Mouse (Mus musculus) limb, embryonic 11.5 days (tissue): ENCODE measurements around the gene Slc47a1. TPM values are rescaled to one million over a fixed set of nuclear protein-coding genes. Genes with fewer than 3 reads are reported as not detected.

Experiments used
- ATAC-seq: fragments of 200-750 bp; cut with Nextera tagmentation; 2 replicates; pipeline ENCODE4 v1.8.0; 2017; ENCODE audit warnings: low read depth; ENCODE audit not compliant: insufficient number of reproducible peaks, low FRiP score, low TSS enrichment
- DNase-seq: peaks from one replicate; pipeline ENCODE4 v3.0.0-alpha.2; 2015; ENCODE audit warnings: low spot score
- H3K27ac ChIP-seq: fragments of 300-500 bp; sonication (generic); replicated peaks from 2 replicates; pipeline ENCODE4 v1.5.1; 2014; ENCODE audit warnings: low read depth, mild to moderate bottlenecking, low read length
- H3K27me3 ChIP-seq: fragments of 300-500 bp; sonication (generic); 2 replicates; pipeline ENCODE4 v1.6.1; 2014; ENCODE audit warnings: mild to moderate bottlenecking, low read length, mixed read lengths; ENCODE audit not compliant: control insufficient read depth, insufficient read depth
- H3K36me3 ChIP-seq: fragments of 300-500 bp; sonication (generic); 2 replicates; pipeline ENCODE4 v1.6.1; 2014; ENCODE audit warnings: mild to moderate bottlenecking, low read length, moderate library complexity, mixed read lengths; ENCODE audit not compliant: control insufficient read depth, insufficient read depth
- H3K4me1 ChIP-seq: fragments of 300-500 bp; sonication (generic); 2 replicates; pipeline ENCODE4 v1.6.1; 2014; ENCODE audit warnings: low read length, mixed read lengths; ENCODE audit not compliant: control insufficient read depth, insufficient read depth
- H3K4me2 ChIP-seq: fragments of 300-500 bp; sonication (generic); 2 replicates; pipeline ENCODE4 v1.6.1; 2014; ENCODE audit warnings: low read depth, mild to moderate bottlenecking, moderate library complexity; ENCODE audit not compliant: severe bottlenecking
- H3K4me3 ChIP-seq: fragments of 300-500 bp; sonication (generic); 2 replicates; pipeline ENCODE4 v1.5.1; 2014; ENCODE audit warnings: low read depth, low read length
- H3K9ac ChIP-seq: fragments of 300-500 bp; sonication (generic); 2 replicates; pipeline ENCODE4 v1.6.1; 2014; ENCODE audit warnings: mild to moderate bottlenecking, low read length
- H3K9me3 ChIP-seq: fragments of 300-500 bp; sonication (generic); 2 replicates; pipeline ENCODE4 v1.6.1; 2016; ENCODE audit warnings: low read length; ENCODE audit not compliant: control insufficient read depth
- WGBS: fragments of 180-500 bp; shearing (Covaris S2); extraction: QIAGEN DNeasy Blood & Tissue Kit; methylation state at CpG from one replicate; pipeline ENCODE4 v1.1.7; 2014; 5-methylcytosine and 5-hydroxymethylcytosine counted together
- polyA plus RNA-seq: library from polyadenylated mRNA; unstranded; fragments of >200 nt; fragmentation: Nextera tagmentation; extraction: Ambion mirVana; gene quantifications from 2 replicates; pipeline ENCODE4 v1.2.1, GENCODE M21; 2014

The Slc47a1 gene
- polyA plus RNA-seq, 1 experiment from 2014 or later: 0.05 TPM

- ATAC-seq: no peak
- Histone ChIP-seq H3K27ac (no peak overlapping the region), H3K27me3 (no peaks in the 10 kb centered on the region), H3K4me3 (no peak overlapping the region), H3K4me1 (no peaks in the 10 kb centered on the region), H3K9ac (no peak overlapping the region), H3K9me3 (no peaks in the 10 kb centered on the region), H3K4me2 (no peak overlapping the region), H3K36me3 (no peaks in the 10 kb centered on the region)
- whole genome bisulfite sequencing: 66% methylated on average over 3 of the region's 3 CpGs
- DNase-seq: no peak
Measured at GRCm38 (mm10) chr11:61365938-61366337, 12.2 kb downstream of the Slc47a1 start.

GRCm38 (mm10) chr11:61364096-61364495 lies 14.0 kb downstream of the Slc47a1 start:
- Histone ChIP-seq H3K36me3 (no peaks in the 10 kb centered on the region), H3K27ac (no peak overlapping the region), H3K4me1 (no peaks in the 10 kb centered on the region), H3K4me3 (no peak overlapping the region), H3K4me2 (no peak overlapping the region), H3K27me3 (no peaks in the 10 kb centered on the region), H3K9me3 (no peaks in the 10 kb centered on the region), H3K9ac (no peak overlapping the region)
- WGBS: 79% methylated on average over 6 of the region's 6 CpGs
- DNase-seq: no peak
- no peak for ATAC-seq

- WGBS: 93% methylated on average over 11 of the region's 11 CpGs
- H3K4me3 ChIP-seq: no peak overlapping the region
- no peak overlapping the region for H3K27ac ChIP-seq
Measured at GRCm38 (mm10) chr11:61361515-61362190, 16.5 kb downstream of the Slc47a1 start.

GRCm38 (mm10) chr11:61356600-61356999 lies 21.5 kb downstream of the Slc47a1 start:
- WGBS: 78% methylated on average over 9 of the region's 9 CpGs
- H3K36me3 ChIP-seq: no peaks in the 10 kb centered on the region
- no peak overlapping the region for H3K4me3 ChIP-seq
- H3K9ac ChIP-seq: no peak overlapping the region
- H3K4me1 ChIP-seq: no peaks in the 10 kb centered on the region
- ATAC-seq (no peak), DNase-seq (no peak)
- no peaks in the 10 kb centered on the region for H3K9me3 ChIP-seq
- H3K27me3 ChIP-seq: no peaks in the 10 kb centered on the region
- H3K27ac ChIP-seq: no peak overlapping the region
- no peak overlapping the region for H3K4me2 ChIP-seq

More at GRCm38 (mm10) chr11:61361515-61362190, 16.5 kb downstream of the Slc47a1 start:
- DNase-seq (no peak), ATAC-seq (no peak)
- no peaks in the 10 kb centered on the region for H3K4me1 ChIP-seq
- no peaks in the 10 kb centered on the region for H3K36me3 ChIP-seq
- H3K4me2 ChIP-seq: no peak overlapping the region
- no peak overlapping the region for H3K9ac ChIP-seq
- H3K9me3 ChIP-seq: no peaks in the 10 kb centered on the region
- H3K27me3 ChIP-seq: no peaks in the 10 kb centered on the region

GRCm38 (mm10) chr11:61356111-61356510 lies 22.0 kb downstream of the Slc47a1 start:
- Histone ChIP-seq H3K27ac (no peak overlapping the region), H3K9ac (no peak overlapping the region), H3K9me3 (no peaks in the 10 kb centered on the region), H3K4me2 (no peak overlapping the region), H3K4me3 (no peak overlapping the region), H3K27me3 (no peaks in the 10 kb centered on the region), H3K36me3 (no peaks in the 10 kb centered on the region), H3K4me1 (no peaks in the 10 kb centered on the region)
- ATAC-seq (no peak), DNase-seq (no peak)
- WGBS: 80% methylated on average over 6 of the region's 6 CpGs

GRCm38 (mm10) chr11:61355351-61355750 lies 22.8 kb downstream of the Slc47a1 start:
- ATAC-seq (no peak), DNase-seq (no peak)
- no peak overlapping the region for H3K4me3 ChIP-seq
- no peak overlapping the region for H3K27ac ChIP-seq
- H3K9ac ChIP-seq: no peak overlapping the region
- H3K36me3 ChIP-seq: no peaks in the 10 kb centered on the region
- H3K4me1 ChIP-seq: no peaks in the 10 kb centered on the region
- no peaks in the 10 kb centered on the region for H3K27me3 ChIP-seq
- WGBS: 86% methylated on average over 5 of the region's 5 CpGs
- H3K4me2 ChIP-seq: no peak overlapping the region
- H3K9me3 ChIP-seq: no peaks in the 10 kb centered on the region

GRCm38 (mm10) chr11:61354346-61354745 lies 23.8 kb downstream of the Slc47a1 start:
- Histone ChIP-seq H3K4me2 (no peak overlapping the region), H3K27me3 (no peaks in the 10 kb centered on the region), H3K36me3 (no peaks in the 10 kb centered on the region), H3K27ac (no peak overlapping the region), H3K9ac (no peak overlapping the region), H3K4me1 (no peaks in the 10 kb centered on the region), H3K9me3 (no peaks in the 10 kb centered on the region), H3K4me3 (no peak overlapping the region)
- no peak for DNase-seq
- ATAC-seq: no peak
- WGBS: 83% methylated on average over 6 of the region's 6 CpGs

- Histone ChIP-seq H3K9me3 (no peaks in the 10 kb centered on the region), H3K9ac (no peak overlapping the region), H3K4me2 (no peak overlapping the region), H3K27me3 (no peaks in the 10 kb centered on the region), H3K27ac (no peak overlapping the region), H3K4me1 (no peaks in the 10 kb centered on the region), H3K36me3 (no peaks in the 10 kb centered on the region), H3K4me3 (no peak overlapping the region)
- ATAC-seq (no peak), DNase-seq (no peak)
- 82% methylated on average over 2 of the region's 2 CpGs for WGBS
Measured at GRCm38 (mm10) chr11:61353038-61353437, 25.1 kb downstream of the Slc47a1 start.

GRCm38 (mm10) chr11:61352138-61352651 lies 25.9 kb downstream of the Slc47a1 start:
- 65% methylated on average over 9 of the region's 9 CpGs for WGBS
- Histone ChIP-seq H3K27me3 (no peaks in the 10 kb centered on the region), H3K4me1 (no peaks in the 10 kb centered on the region), H3K9ac (no peak overlapping the region), H3K4me2 (no peak overlapping the region), H3K4me3 (no peak overlapping the region), H3K36me3 (no peaks in the 10 kb centered on the region), H3K27ac (no peak overlapping the region), H3K9me3 (no peaks in the 10 kb centered on the region)
- ATAC-seq (no peak), DNase-seq (no peak)
